49 mouse cellular contexts compared by ENCODE assay signal in the genomic region with DNA sequence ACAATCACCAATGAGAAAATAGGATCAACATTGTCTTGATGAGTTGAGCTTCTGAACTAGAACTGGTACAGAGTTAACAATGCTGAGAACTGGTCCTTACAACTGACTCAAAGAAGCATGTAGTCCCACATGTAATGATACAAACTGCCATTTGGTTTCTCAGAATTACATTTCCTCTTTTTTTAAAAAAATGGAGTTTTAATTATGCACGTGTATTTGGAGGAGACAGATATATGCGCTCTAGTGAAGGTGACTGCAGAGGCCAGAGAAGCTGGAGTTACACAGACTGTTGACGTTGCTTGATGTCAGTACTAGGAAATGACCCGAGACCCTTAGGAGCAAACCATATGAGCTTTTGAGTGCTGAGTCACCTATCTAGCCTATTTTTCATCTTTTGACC. TPM values are rescaled to one million over a fixed set of nuclear protein-coding genes. Genes with fewer than 3 reads are reported as not detected.
"Had no signal": no experiment of that assay in that cellular context is flagged by ENCODE, and none has a peak within 500 bp of the region (broad histone marks: within the 10 kb centered on the region; RNA-seq: fewer than 3 reads in every experiment).

No protein-coding gene starts in this region.

- H3K36me3 ChIP-seq: heart, embryonic 12.5 days; heart, embryonic 13.5 days; heart, embryonic 15.5 days; hindbrain, embryonic 10.5 days; hindbrain, embryonic 12.5 days; hindbrain, embryonic 13.5 days; hindbrain, embryonic 15.5 days; intestine, embryonic 15.5 days; kidney, embryonic 15.5 days had no signal

- DNase-seq: heart, postnatal 10 days; heart, postnatal 14 days; heart, postnatal 36 days; heart, postnatal 4 days; kidney, adult 11 months; kidney, adult 18-20 months; kidney, adult 2 months; kidney, adult 8-10 months; kidney, adult 9 months; kidney, postnatal 10 days; kidney, postnatal 14 days; kidney, postnatal 25 days; kidney, postnatal 36 days; kidney, postnatal 4 days; layer of hippocampus, adult 9-11 months; layer of hippocampus, postnatal 36 days had no signal

- H3K9me3 ChIP-seq: heart, embryonic 12.5 days; heart, embryonic 13.5 days; heart, embryonic 15.5 days; hindbrain, embryonic 10.5 days; hindbrain, embryonic 12.5 days; hindbrain, embryonic 13.5 days; hindbrain, embryonic 15.5 days; intestine, embryonic 15.5 days; kidney, embryonic 15.5 days had no signal

- H3K27me3 ChIP-seq: heart, embryonic 12.5 days; heart, embryonic 13.5 days; heart, embryonic 15.5 days; hindbrain, embryonic 12.5 days; hindbrain, embryonic 13.5 days; hindbrain, embryonic 15.5 days; intestine, embryonic 15.5 days; kidney, embryonic 15.5 days had no signal

- H3K27ac ChIP-seq: heart, embryonic 13.5 days; heart, embryonic 15.5 days; hindbrain, embryonic 10.5 days; hindbrain, embryonic 12.5 days; hindbrain, embryonic 13.5 days; hindbrain, embryonic 14.5 days; hindbrain, embryonic 15.5 days; hindbrain, postnatal 0 days; intestine, embryonic 15.5 days; kidney, embryonic 15.5 days; kidney, postnatal 0 days; layer of hippocampus, adult 2 months; left cerebral cortex, adult 2 months had no signal

- H3K9ac ChIP-seq: heart, embryonic 12.5 days; heart, embryonic 13.5 days; heart, embryonic 15.5 days; hindbrain, embryonic 12.5 days; hindbrain, embryonic 13.5 days; hindbrain, embryonic 14.5 days; hindbrain, embryonic 15.5 days; intestine, embryonic 15.5 days; kidney, embryonic 15.5 days had no signal

- H3K4me3 ChIP-seq: heart, embryonic 12.5 days; heart, embryonic 13.5 days; heart, embryonic 15.5 days; hindbrain, embryonic 10.5 days; hindbrain, embryonic 12.5 days; hindbrain, embryonic 13.5 days; hindbrain, embryonic 15.5 days; intestine, embryonic 15.5 days; kidney, embryonic 15.5 days; layer of hippocampus, adult 2 months; left cerebral cortex, adult 2 months had no signal

- H3K4me1 ChIP-seq: heart, embryonic 13.5 days; heart, embryonic 15.5 days; hindbrain, embryonic 10.5 days; hindbrain, embryonic 12.5 days; hindbrain, embryonic 13.5 days; hindbrain, embryonic 15.5 days; intestine, embryonic 15.5 days; kidney, embryonic 15.5 days had no signal

RNA-seq across cellular contexts. Expression of gene Pth, which starts 8.3 kb away (rescaled TPM):
- total RNA-seq: heart, postnatal 10 days; heart, postnatal 14 days; heart, postnatal 25 days; heart, postnatal 36 days; heart, postnatal 4 days; hematopoietic stem cell, adult 5-6 weeks; hindbrain, postnatal 0 days; layer of hippocampus, adult 18-20 months; layer of hippocampus, adult 2 months; layer of hippocampus, adult 8-10 months; layer of hippocampus, postnatal 10 days; layer of hippocampus, postnatal 14 days; layer of hippocampus, postnatal 25 days; layer of hippocampus, postnatal 36 days; left cerebral cortex, adult 18-20 months; left cerebral cortex, adult 2 months; left cerebral cortex, adult 8-10 months had no signal
- polyA plus RNA-seq: heart, embryonic 12.5 days; heart, embryonic 14.5 days; heart, postnatal 0 days; hindbrain, embryonic 10.5 days; hindbrain, embryonic 12.5 days; hindbrain, embryonic 13.5 days; hindbrain, embryonic 14.5 days; hindbrain, embryonic 15.5 days; hindbrain, embryonic 16.5 days; hindbrain, postnatal 0 days; inflammation-experienced regulatory T-cells, adult 6 months; intestine, embryonic 14.5 days; intestine, embryonic 15.5 days; intestine, embryonic 16.5 days; intestine, postnatal 0 days; kidney, adult 2 months; kidney, embryonic 14.5 days; kidney, embryonic 15.5 days; kidney, embryonic 16.5 days; kidney, postnatal 0 days; large intestine, adult 2 months had no signal
